Comparison of ENCODE assay signal across 9 mouse cellular contexts in genomic region chr4:133297801-133298238, GRCm38 (mm10). TPM values are rescaled to one million over a fixed set of nuclear protein-coding genes. Genes with fewer than 3 reads are reported as not detected.
DNase-seq lines count a peak whose midpoint lies in the region; ATAC-seq and TF ChIP-seq lines count a peak whose summit lies in the region.
"Had no signal": no experiment of that assay in that cellular context is flagged by ENCODE, and none has a peak within 500 bp of the region (broad histone marks: within the 10 kb centered on the region; RNA-seq: fewer than 3 reads in every experiment).

No protein-coding gene starts in this region.

- peaks cover 97% of the 10 kb centered on the region for H3K36me3 ChIP-seq in G1E (replicated peaks)
- H3K36me3 ChIP-seq in forebrain, postnatal 0 days (ENCODE audit: insufficient read depth) = peaks cover 63% of the 10 kb centered on the region
- H3K36me3 ChIP-seq in lung, embryonic 15.5 days = peaks cover 3% of the 10 kb centered on the region; the same call in 1 of the 2 replicates

- peak; percentile 72 for DNase-seq in G1E (ENCODE audit: low spot score)
- peak; percentile 89 to 95 for DNase-seq in cerebellum, adult 2 months
- peak; percentile 93 for DNase-seq in forebrain, postnatal 0 days
- DNase-seq in heart, postnatal 36 days = peak; percentile 79 to 82
- peak; percentile 80 to 87 for DNase-seq in layer of hippocampus, adult 8-10 months (ENCODE audit: low spot score in 2 of 2)
- DNase-seq in ovary, adult 18-20 months (ENCODE audit: low spot score) = peak; percentile 68
- DNase-seq in thymus, postnatal 0 days (ENCODE audit: low spot score) = peak; percentile 89

- no peak overlapping the region for H3K9ac ChIP-seq in forebrain, postnatal 0 days
- no peak overlapping the region for H3K9ac ChIP-seq in lung, embryonic 15.5 days

- H3K4me2 ChIP-seq in forebrain, postnatal 0 days (ENCODE audit: low read depth) = no peak overlapping the region
- H3K4me2 ChIP-seq in lung, embryonic 15.5 days = no peak overlapping the region

- H3K4me3 ChIP-seq in G1E (ENCODE audit: low read depth, low read length) = no peak overlapping the region
- no peak overlapping the region for H3K4me3 ChIP-seq in cerebellum, adult 2 months (replicated peaks; ENCODE audit: insufficient read depth, low read depth, low read length)
- H3K4me3 ChIP-seq in forebrain, postnatal 0 days (ENCODE audit: low read depth, low read length) = no peak overlapping the region
- H3K4me3 ChIP-seq in lung, embryonic 15.5 days = no peak overlapping the region

- H3K27me3 ChIP-seq in G1E (ENCODE audit: insufficient read depth, low read length) = no peaks in the 10 kb centered on the region; the same call in 1 of the 2 replicates
- no peaks in the 10 kb centered on the region for H3K27me3 ChIP-seq in cerebellum, adult 2 months (ENCODE audit: control insufficient read depth, insufficient read depth, low read length)
- no peaks in the 10 kb centered on the region for H3K27me3 ChIP-seq in forebrain, postnatal 0 days (ENCODE audit: insufficient read depth, low read length)
- H3K27me3 ChIP-seq in lung, embryonic 15.5 days = no peaks in the 10 kb centered on the region

- intact Hi-C loops in heart, postnatal 36 days (cut with DNase I) = loop anchor here (1.0 to 5.0 kb wide), 6 partner anchors 46 to 353 kb away; no protein-coding TSS in a partner anchor

- TF ChIP-seq POLR2A in cerebellum, adult 2 months (IDR thresholded peaks at IDR 0.05; ENCODE audit: borderline replicate concordance, insufficient read depth, low read length) = no peak

- ATAC-seq in G1E (ENCODE audit: extremely low read depth, insufficient number of reproducible peaks, low FRiP score, poor library complexity, severe bottlenecking) = no peak
- ATAC-seq in forebrain, postnatal 0 days = peak; percentile 85
- peak; percentile 79; the same call in 1 of the 2 replicates for ATAC-seq in lung, embryonic 15.5 days (ENCODE audit: borderline replicate concordance, extremely low read depth, low FRiP score, low TSS enrichment)

- TF ChIP-seq CTCF in G1E (IDR thresholded peaks at IDR 0.05; ENCODE audit: low read depth, low read length) = peak; percentile 93
- TF ChIP-seq CTCF in cerebellum, adult 2 months (IDR thresholded peaks at IDR 0.05; ENCODE audit: borderline replicate concordance, insufficient read depth, low read depth, low read length) = peak; percentile 98
- TF ChIP-seq CTCF in forebrain, postnatal 0 days (IDR thresholded peaks at IDR 0.05; ENCODE audit: low read depth) = peak; percentile 98

- 0% methylated on average over 5 of the region's 5 CpGs for WGBS in cerebellum, adult 2 months
- under 1% methylated on average over 5 of the region's 5 CpGs for WGBS in forebrain, postnatal 0 days
- 0% methylated on average over 5 of the region's 5 CpGs for WGBS in lung, embryonic 15.5 days

- no peaks in the 10 kb centered on the region for H3K9me3 ChIP-seq in G1E (replicated peaks)
- H3K9me3 ChIP-seq in forebrain, postnatal 0 days (ENCODE audit: low read length) = no peaks in the 10 kb centered on the region
- no peaks in the 10 kb centered on the region for H3K9me3 ChIP-seq in lung, embryonic 15.5 days

- H3K4me1 ChIP-seq in G1E (ENCODE audit: insufficient read depth, low read depth, low read length) = peaks cover 41% of the 10 kb centered on the region
- H3K4me1 ChIP-seq in cerebellum, adult 2 months (ENCODE audit: control insufficient read depth, insufficient read depth, low read length) = peaks cover 57% of the 10 kb centered on the region
- H3K4me1 ChIP-seq in forebrain, postnatal 0 days (ENCODE audit: insufficient read depth) = peaks cover 8% of the 10 kb centered on the region; the same call in 1 of the 2 replicates
- peaks cover 25% of the 10 kb centered on the region for H3K4me1 ChIP-seq in lung, embryonic 15.5 days

- peak overlapping the region; percentile 91 for H3K27ac ChIP-seq in cerebellum, adult 2 months (ENCODE audit: insufficient read depth, low read length)
- H3K27ac ChIP-seq in forebrain, postnatal 0 days (ENCODE audit: low read depth, low read length) = peak overlapping the region; percentile 83
- peak overlapping the region; percentile 10; the same call in 1 of the 2 replicates for H3K27ac ChIP-seq in lung, embryonic 15.5 days
- H3K27ac ChIP-seq: macrophage had no signal

RNA-seq across cellular contexts. Expression of gene Tmem222, which starts 20.2 kb away (rescaled TPM):
- total RNA-seq in G1E (2014; fragmentation: Nextera tagmentation) (33.5 and 34.3 TPM in 2 replicates), G1E (2017) (25.2 and 30.3 TPM in 2 replicates)
- 30.3 and 30.8 TPM in 2 replicates for polyA plus RNA-seq in G1E (2012)
- 152 and 153 TPM in 2 replicates for polyA plus RNA-seq in cerebellum, adult 2 months (2012; rRNA removed)
- total RNA-seq in forebrain, postnatal 0 days (2014; rRNA removed) = 108 and 125 TPM in 2 replicates
- 146 and 157 TPM in 2 replicates for polyA plus RNA-seq in forebrain, postnatal 0 days (2015; fragmentation: Nextera tagmentation; extraction: Ambion mirVana)
- total RNA-seq in heart, postnatal 36 days (2021) = 10 to 100 TPM; 30.6 to 30.7 TPM
- total RNA-seq in layer of hippocampus, adult 8-10 months (2022) = 10 to 100 TPM; 80.1 to 92.0 (median 85.6) TPM
- polyA plus RNA-seq in lung, embryonic 15.5 days (2015; fragmentation: Nextera tagmentation; extraction: Ambion mirVana) = 79.8 and 81.9 TPM in 2 replicates
- 93.2 and 94.0 TPM in 2 replicates for polyA plus RNA-seq in thymus, postnatal 0 days (2015; fragmentation: Nextera tagmentation; extraction: Ambion mirVana)

RNA-seq across cellular contexts. Expression of gene Sytl1, which starts 34.9 kb away (rescaled TPM):
- 1.2 and 2.5 TPM in 2 replicates for total RNA-seq in G1E (2014; fragmentation: Nextera tagmentation)
- 0.05 and 0.35 TPM in 2 replicates for total RNA-seq in G1E (2017)
- polyA plus RNA-seq in G1E (2012) = 1.4 and 1.7 TPM in 2 replicates
- polyA plus RNA-seq in cerebellum, adult 2 months (2012; rRNA removed) = 0.59 and 0.60 TPM in 2 replicates
- total RNA-seq in forebrain, postnatal 0 days (2014; rRNA removed) = 0.69 TPM in 1 of 2 replicates, not detected in the other
- polyA plus RNA-seq in forebrain, postnatal 0 days (2015; fragmentation: Nextera tagmentation; extraction: Ambion mirVana) = 0.14 and 0.52 TPM in 2 replicates
- total RNA-seq in heart, postnatal 36 days (2021) = 1 to 10 TPM in 1 of 2 experiments, under 1 TPM in 1; 0.50 to 1.5 TPM
- 1 to 10 TPM in 3 of 4 experiments, under 1 TPM in 1; 0.84 to 1.4 (median 1.4) TPM for total RNA-seq in layer of hippocampus, adult 8-10 months (2022)
- polyA plus RNA-seq in lung, embryonic 15.5 days (2015; fragmentation: Nextera tagmentation; extraction: Ambion mirVana) = 1.1 and 2.1 TPM in 2 replicates
- polyA plus RNA-seq in thymus, postnatal 0 days (2015; fragmentation: Nextera tagmentation; extraction: Ambion mirVana) = 34.2 and 34.8 TPM in 2 replicates
- polyA plus RNA-seq: macrophage had no signal

RNA-seq across cellular contexts. Expression of gene Wdtc1, which starts 55.5 kb away (rescaled TPM):
- total RNA-seq in G1E (2014; fragmentation: Nextera tagmentation) = 24.5 and 32.3 TPM in 2 replicates
- total RNA-seq in G1E (2017) = 6.9 and 7.1 TPM in 2 replicates
- 53.4 and 61.4 TPM in 2 replicates for polyA plus RNA-seq in G1E (2012)
- polyA plus RNA-seq in cerebellum, adult 2 months (2012; rRNA removed) = 46.3 and 46.6 TPM in 2 replicates
- 35.5 and 43.9 TPM in 2 replicates for total RNA-seq in forebrain, postnatal 0 days (2014; rRNA removed)
- 13.0 and 16.3 TPM in 2 replicates for polyA plus RNA-seq in forebrain, postnatal 0 days (2015; fragmentation: Nextera tagmentation; extraction: Ambion mirVana)
- 10 to 100 TPM; 82.0 to 88.2 TPM for total RNA-seq in heart, postnatal 36 days (2021)
- total RNA-seq in layer of hippocampus, adult 8-10 months (2022) = 10 to 100 TPM; 65.1 to 85.8 (median 72.2) TPM
- 10.8 and 11.2 TPM in 2 replicates for polyA plus RNA-seq in lung, embryonic 15.5 days (2015; fragmentation: Nextera tagmentation; extraction: Ambion mirVana)
- 13.6 and 14.2 TPM in 2 replicates for polyA plus RNA-seq in thymus, postnatal 0 days (2015; fragmentation: Nextera tagmentation; extraction: Ambion mirVana)

RNA-seq across cellular contexts. Expression of gene Map3k6, which starts 57.2 kb away (rescaled TPM):
- total RNA-seq in G1E (2014; fragmentation: Nextera tagmentation) (20.9 and 28.4 TPM in 2 replicates), G1E (2017) (27.6 and 29.2 TPM in 2 replicates)
- polyA plus RNA-seq in G1E (2012) = 85.3 and 87.2 TPM in 2 replicates
- 4.0 and 4.7 TPM in 2 replicates for polyA plus RNA-seq in cerebellum, adult 2 months (2012; rRNA removed)
- 4.7 and 7.2 TPM in 2 replicates for total RNA-seq in forebrain, postnatal 0 days (2014; rRNA removed)
- 4.3 and 4.4 TPM in 2 replicates for polyA plus RNA-seq in forebrain, postnatal 0 days (2015; fragmentation: Nextera tagmentation; extraction: Ambion mirVana)
- total RNA-seq in heart, postnatal 36 days (2021) = 10 to 100 TPM; 15.5 to 20.1 TPM
- 1 to 10 TPM; 4.8 to 6.1 (median 5.8) TPM for total RNA-seq in layer of hippocampus, adult 8-10 months (2022)
- polyA plus RNA-seq in lung, embryonic 15.5 days (2015; fragmentation: Nextera tagmentation; extraction: Ambion mirVana) = 3.0 and 3.1 TPM in 2 replicates
- 2.2 and 2.6 TPM in 2 replicates for polyA plus RNA-seq in thymus, postnatal 0 days (2015; fragmentation: Nextera tagmentation; extraction: Ambion mirVana)

Comparison
In these comparisons a context has a peak if more than half of its experiments do, and no peak if none do; other contexts are left out.
1. H3K27ac ChIP-seq: peak in every context shown above with its lines; median percentile 91 in cerebellum, adult 2 months; 83 in forebrain, postnatal 0 days; 10 in lung, embryonic 15.5 days.
2. RNA of gene Sytl1, which starts 34.9 kb away (polyA plus RNA-seq): 34.2 to 34.8 TPM in thymus, postnatal 0 days; 1.1 to 2.1 TPM in lung, embryonic 15.5 days, 1.4 to 1.7 TPM in G1E, 0.59 to 0.60 TPM in cerebellum, adult 2 months and 0.14 to 0.52 TPM in forebrain, postnatal 0 days; every median in the first group is over 10 times any median in the second.
3. Peak in every context shown above with its lines, with median percentiles within 50 percentile points of each other: DNase-seq and CTCF ChIP-seq.